Mouse (Mus musculus) 416B (cell line): Measurements from ENCODE around the gene Akt2.

Experiments
- DNase-seq: peaks from one replicate; pipeline ENCODE4 v3.0.0; 2011; ENCODE audit warnings: low read depth

Akt2 gene

GRCm38 (mm10) chr7:27591266-27592216, at the start of gene Akt2:
Akt2 (plus strand) TSS chr7:27591552.
- peak; percentile 99 for DNase-seq

GRCm38 (mm10) chr7:27541922-27542321, 49.4 kb upstream of the Akt2 start:
- DNase-seq: no peak

GRCm38 (mm10) chr7:27542392-27543033, 48.8 kb upstream of the Akt2 start:
- peak; percentile 81 for DNase-seq

GRCm38 (mm10) chr7:27543065-27543464, 48.3 kb upstream of the Akt2 start:
- DNase-seq: no peak

GRCm38 (mm10) chr7:27543851-27544250, 47.5 kb upstream of the Akt2 start:
- no peak for DNase-seq

- DNase-seq: peak; percentile 84
Observed at GRCm38 (mm10) chr7:27544675-27545370, 46.5 kb upstream of the Akt2 start.

- no peak for DNase-seq
Observed at GRCm38 (mm10) chr7:27549597-27549996, 41.8 kb upstream of the Akt2 start.

- DNase-seq: peak; percentile 42
Observed at GRCm38 (mm10) chr7:27552070-27552469, 39.3 kb upstream of the Akt2 start.

GRCm38 (mm10) chr7:27552931-27553513, 38.3 kb upstream of the Akt2 start, which contains the start of the genes Pld3 and 2310022A10Rik:
Pld3 (minus strand) TSS chr7:27553218.
2310022A10Rik (plus strand) TSS chr7:27553233.
- peak; percentile 97 for DNase-seq

GRCm38 (mm10) chr7:27560291-27560887, 31.0 kb upstream of the Akt2 start:
- no peak for DNase-seq

GRCm38 (mm10) chr7:27560978-27561377, 30.4 kb upstream of the Akt2 start:
- DNase-seq: peak; percentile 54

GRCm38 (mm10) chr7:27569580-27570224, 21.6 kb upstream of the Akt2 start:
- peak; percentile 34 for DNase-seq

GRCm38 (mm10) chr7:27572133-27572532, 19.2 kb upstream of the Akt2 start:
- DNase-seq: peak; percentile 38

GRCm38 (mm10) chr7:27574124-27574880, 17.1 kb upstream of the Akt2 start:
- peak; percentile 92 for DNase-seq

- DNase-seq: peak; percentile 68
Observed at GRCm38 (mm10) chr7:27576914-27577313, 14.4 kb upstream of the Akt2 start.

GRCm38 (mm10) chr7:27577589-27577988, 13.8 kb upstream of the Akt2 start:
- no peak for DNase-seq

GRCm38 (mm10) chr7:27578465-27578864, 12.9 kb upstream of the Akt2 start:
- no peak for DNase-seq

GRCm38 (mm10) chr7:27580380-27581174, 10.8 kb upstream of the Akt2 start:
- no peak for DNase-seq

- DNase-seq: peak; percentile 79
Observed at GRCm38 (mm10) chr7:27586861-27587260, 4.5 kb upstream of the Akt2 start.
